Mouse (Mus musculus) lung, postnatal 36 days (tissue): ENCODE results near the gene Dscam.

ENCODE experiments used
- DNase-seq: peaks from one replicate; pipeline ENCODE4 v3.0.0; 2022; ENCODE audit warnings: mixed read lengths

Gene Dscam

DNA sequence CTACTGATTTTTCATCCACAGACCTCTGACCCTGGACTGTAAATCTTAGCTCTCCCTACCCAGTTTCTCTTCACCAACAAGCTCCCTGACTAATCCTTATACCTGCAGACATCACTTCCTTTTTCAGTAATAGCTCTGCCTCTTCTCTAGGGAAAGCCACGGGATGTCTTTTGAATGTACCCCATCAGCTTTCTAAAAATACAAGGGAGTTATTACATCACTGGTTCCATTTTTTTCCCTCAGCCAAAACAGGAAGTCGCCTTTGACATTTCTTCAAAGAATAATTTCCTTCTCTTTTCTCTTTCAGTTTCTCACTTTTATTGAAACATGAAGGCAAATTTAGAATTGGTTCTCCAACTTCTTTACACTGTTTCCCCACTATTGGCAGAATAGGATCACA, 67.5 kb downstream of the Dscam start:
- DNase-seq, result no peak

DNA sequence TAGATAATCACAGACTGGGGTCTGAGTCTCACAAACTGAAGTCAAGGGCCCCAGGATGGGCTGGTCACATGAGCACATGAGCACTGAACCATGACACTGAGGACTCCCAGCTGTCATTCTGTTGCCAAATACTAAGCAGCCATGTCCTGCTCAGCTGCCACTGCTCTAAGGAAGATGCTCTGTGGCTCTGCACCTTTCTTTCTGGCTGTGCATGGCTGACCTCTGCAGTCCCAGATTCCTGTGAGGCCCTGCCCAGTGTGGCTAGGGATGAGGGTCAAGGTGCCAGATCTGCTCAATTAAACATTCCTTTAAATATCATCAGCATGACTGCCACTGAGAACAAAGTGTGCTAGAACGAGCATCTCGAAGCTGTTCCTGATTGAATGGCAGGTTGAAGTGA, 70.5 kb downstream of the Dscam start:
- DNase-seq, result no peak

DNA sequence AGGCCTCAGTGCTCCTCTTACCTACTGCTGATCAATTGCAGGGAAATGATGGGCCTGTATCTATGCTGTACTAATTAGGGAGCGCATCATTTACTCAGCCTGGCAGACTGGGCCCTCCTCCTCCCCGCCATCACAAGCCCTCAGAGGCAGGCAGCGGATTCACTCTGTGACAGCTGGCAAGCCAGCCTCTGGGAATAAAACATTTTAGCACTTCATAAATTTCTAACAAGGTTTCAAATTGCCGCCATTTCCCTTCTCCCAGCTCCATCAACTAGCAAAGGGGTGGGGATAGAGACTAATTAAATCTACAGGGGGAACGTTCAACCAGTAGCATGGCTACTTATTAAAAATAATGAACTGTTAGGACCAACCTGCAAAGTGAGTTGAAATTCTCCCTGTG, 72.0 kb downstream of the Dscam start:
- DNase-seq, result no peak

DNA sequence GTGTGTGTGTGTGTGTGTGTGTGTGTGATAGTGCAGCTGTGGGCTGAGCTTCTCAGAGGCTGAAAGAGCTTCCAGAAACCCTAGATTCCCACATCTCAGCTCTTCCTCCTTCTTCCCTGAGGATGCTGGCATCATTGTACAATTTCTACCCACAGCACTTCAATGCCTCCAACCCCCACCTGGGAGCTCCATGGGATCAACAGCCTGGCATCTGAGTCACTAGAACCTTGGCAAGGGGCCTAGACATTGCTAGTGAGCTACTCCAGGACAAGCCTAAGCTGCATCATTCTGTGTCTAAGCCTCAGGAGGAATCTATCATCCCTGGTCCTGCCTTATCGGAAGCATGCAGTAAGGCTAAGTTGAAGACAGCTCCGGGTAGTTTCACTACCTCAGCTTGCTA, 73.8 kb downstream of the Dscam start:
- no peak for DNase-seq

DNA sequence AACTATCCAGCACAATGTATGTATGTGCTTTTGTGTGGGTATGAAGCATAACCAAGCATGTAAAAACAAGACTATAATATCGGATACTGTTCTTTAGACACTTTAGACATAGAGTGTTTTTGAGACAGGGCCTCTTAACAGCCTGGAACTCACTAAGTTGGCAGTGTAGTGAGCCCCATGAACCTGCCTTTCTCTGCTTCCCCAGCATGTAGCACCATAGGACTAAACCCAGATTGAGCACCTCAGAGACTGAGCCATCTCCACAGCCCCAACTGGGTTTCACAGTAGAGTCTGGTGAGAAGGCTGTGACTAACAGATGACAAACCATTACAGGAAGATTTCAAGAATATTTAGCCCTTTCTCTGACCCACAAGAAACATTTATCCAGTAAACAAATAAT, 75.1 kb downstream of the Dscam start:
- no peak for DNase-seq

DNA sequence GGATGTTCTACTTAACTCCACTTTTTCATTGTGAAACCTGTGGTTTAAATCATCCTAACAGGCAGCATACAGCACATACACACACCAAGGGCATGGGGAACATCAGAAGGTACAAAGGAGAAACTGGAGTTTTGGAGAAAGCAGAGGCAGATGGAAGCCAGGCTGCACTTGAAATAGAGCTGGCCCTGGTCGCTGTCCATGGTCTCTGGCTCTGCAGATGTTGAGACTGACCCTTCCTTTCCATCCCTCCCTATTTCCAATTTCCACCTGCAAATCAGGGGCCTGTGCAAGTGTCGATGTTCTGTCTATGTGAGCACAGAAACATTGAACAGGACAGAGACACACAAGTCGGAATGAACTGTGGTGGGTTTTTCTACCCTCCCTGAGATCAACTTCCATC, 81.2 kb downstream of the Dscam start:
- DNase-seq, result no peak

DNA sequence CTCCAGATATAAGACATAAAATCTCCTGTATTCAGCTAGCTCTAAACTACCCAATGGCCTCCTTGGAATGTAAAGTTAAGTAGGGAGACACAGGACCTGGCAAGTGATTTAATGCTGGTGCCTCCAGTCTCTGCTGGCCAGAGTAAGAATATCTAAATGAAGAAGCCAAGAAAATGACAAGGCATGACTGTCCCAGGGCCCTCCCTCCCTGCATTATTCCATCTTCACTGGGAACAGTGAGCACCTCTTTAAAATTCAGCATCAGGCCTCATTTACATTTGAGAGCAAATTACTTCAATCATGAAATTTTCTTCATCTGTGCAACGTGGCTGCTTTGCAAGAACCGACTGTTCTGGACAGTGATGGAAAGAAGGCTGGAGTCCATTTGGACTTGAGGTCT, 86.9 kb downstream of the Dscam start:
- DNase-seq, result no peak

DNA sequence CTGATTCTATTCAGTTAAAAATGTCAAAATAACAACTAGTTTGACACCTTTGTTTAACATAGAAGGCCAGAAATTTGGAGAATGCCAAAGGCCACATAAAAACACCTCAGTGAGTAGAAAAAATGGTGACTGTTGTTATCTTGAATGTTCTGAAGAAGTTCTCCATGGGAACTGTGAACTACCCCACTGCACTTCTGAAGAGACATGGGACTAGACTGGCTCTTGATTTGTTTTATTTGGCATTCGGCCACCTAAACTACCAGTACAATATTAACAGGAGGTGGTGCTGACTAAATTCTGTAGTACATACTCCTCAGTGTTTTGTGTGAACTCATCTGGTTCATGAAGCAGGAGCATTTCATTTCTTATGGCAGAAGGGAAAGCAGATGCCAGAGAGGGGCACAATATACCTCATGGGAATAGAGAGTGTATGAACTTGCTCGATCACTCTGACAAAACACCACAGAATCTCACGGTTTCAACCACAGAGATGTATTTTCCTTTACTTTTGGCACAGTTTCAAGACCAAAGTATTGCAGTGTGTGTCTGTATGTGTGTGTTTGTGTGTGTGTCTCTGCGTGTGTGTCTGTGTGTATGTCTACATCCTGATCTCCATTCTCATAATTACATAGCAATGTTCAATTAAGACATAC, 94.5 kb downstream of the Dscam start:
- DNase-seq, result peak; percentile 59

DNA sequence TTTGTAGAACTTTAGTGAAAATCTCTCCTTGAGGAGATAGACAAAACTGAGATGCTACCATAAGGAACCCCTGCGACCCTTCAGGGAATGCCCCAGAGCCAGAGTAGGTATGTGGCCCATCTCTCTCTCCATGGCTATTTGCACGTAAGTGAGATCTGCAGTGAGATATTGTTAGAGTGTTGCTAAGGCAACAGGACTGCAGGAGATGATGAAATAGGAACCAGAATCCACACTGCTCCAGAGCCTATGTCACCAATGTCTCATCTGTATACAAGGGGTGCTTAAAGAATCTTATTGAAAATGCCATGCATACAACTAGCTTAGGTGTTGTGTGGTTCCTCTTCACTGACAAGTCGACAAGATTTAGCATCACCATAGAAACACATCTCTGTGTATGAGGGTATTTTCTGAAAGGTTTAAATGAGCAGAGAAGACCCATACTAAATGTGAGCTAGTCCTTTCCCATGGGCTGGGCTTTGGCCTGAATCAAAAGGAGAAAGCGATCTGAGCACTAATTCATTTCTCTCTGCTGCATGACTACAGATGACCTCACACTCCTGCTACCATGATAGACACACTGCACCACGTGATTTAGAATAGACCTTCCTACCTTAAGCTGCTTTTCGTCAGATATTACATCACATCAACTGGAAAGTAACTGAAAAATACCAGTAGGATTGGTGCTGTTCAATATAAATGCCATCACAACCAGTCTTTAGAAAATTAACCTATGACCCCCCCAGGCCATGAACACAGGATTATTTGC, 95.2 kb downstream of the Dscam start:
- no peak for DNase-seq

DNA sequence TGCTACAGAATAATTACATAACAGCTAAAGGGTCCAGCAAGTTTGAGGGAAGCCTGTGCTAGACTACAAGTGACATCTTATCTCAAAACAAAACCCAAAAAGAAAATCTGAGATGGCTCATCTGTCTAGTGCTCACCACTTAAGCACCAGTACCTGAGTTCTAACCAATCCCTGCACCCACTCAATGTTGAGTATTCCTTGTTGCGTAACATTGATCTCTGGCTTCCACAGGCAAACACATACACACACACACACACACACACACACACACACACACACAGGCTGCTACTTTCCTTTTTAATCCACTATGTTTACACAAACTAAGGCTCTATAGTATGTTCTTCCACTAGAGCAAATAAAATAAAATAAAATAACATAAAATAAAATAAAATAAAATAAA, 96.7 kb downstream of the Dscam start:
- DNase-seq, result peak; percentile 29

DNA sequence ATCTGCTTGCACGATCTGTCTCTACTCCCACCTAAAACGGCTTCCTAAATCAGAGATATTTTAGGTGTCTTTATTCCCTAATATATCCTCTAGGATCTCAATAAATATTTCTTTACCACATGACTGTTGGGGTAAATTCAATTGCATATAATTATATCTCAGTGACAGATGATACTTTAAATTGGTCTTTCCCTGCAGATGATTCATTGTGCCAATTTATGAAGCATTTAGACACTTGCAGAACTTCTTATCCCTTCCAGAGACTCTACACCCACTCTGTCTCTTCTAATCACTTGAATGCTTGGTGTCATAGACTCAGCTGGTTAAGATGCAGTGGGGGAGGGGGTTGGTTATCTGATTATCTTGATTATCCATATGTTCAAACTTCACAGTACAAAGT, 97.9 kb downstream of the Dscam start:
- DNase-seq, result no peak

DNA sequence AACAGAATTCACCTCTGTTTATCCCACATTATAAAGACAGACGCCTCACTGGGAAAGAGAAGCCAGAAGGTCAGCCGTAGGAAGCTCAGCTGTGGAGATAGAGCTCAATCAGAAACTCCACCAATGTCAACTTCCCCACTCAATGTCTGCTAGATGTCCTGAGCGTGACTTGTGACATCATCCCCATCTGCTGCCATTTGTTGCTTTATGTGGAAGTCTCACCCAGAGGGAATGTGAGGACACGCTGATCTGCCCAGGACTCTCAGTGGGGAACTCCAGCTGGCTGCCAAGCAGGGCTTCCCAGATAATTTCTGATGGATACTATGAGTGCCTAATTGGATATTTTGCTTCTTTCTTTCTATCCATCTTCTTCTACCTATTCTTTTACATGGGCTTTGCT, 103.7 kb downstream of the Dscam start:
- no peak for DNase-seq

DNA sequence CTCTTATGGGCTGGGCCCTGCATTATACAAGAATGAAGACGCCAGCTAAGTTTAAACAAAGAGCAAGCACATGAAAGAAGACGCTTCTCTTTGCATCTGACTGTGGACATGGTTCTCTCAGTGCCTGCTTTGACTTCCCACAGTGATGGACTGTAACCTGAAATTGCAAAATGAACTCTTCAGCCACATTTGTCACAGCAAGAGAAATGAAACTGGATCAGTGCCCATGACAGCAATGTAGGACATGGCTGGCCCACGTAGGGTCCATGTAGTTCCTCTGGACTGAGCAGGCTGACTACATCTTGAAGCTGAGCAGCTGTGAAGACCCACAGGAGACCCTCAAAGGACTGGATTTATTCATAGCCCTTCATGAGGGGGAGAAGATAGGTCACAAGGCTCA, 108.3 kb downstream of the Dscam start:
- no peak for DNase-seq

DNA sequence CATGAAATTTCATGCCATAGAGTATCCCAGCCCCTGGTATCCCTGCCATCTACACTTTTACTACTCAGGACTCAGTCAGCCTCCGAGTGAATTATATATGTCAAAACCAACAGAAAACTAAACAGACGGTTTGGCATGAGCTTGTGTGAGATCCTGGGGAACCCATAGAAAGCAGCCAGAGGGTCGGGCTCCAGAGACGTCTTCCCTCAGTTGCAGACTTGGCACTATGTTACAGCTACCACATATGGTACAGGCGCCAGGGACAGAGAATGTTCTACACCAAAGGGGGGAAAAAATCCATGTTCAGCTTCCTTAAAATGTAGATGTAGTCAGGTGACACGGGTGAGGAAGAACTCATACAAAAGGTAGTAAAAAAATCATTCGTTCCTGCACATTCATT, 109.2 kb downstream of the Dscam start:
- no peak for DNase-seq

DNA sequence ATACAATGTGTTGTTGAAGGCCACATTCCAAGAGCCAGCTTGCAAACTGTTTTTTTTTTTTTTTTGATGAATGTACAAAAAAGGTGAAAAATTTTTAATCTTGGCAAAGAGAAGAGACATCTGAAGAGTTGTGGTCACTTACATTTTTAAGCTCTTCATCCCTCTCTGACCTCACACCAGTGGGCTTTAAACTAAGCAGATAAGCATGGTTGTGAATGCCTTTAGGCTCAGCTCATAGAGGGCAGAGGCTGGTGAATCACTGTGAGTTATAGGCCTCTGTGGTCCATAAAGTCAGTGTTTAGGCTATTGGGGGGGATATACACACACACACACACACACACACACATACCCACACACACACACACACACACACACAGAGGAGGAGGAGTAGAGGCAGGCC, 109.8 kb downstream of the Dscam start:
- DNase-seq, result no peak

DNA sequence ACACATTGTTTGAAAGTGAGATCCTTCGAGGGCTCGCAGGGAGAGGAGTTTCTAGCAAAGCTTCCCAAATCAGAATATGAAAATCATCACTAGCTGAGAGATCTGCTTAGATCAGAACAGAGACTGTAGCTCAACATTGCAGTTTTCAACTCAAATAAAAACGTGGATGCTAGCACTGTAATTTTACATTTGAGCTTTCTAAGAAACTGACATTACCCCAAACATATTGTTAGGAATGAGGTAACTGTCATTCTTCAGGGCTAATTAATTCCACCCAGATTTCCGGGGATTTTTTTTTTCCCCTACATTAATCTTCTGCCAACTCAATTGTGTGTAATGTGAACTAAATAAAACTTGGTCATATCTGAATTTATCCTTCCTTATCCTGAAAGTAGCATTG, 110.3 kb downstream of the Dscam start:
- DNase-seq, result no peak

DNA sequence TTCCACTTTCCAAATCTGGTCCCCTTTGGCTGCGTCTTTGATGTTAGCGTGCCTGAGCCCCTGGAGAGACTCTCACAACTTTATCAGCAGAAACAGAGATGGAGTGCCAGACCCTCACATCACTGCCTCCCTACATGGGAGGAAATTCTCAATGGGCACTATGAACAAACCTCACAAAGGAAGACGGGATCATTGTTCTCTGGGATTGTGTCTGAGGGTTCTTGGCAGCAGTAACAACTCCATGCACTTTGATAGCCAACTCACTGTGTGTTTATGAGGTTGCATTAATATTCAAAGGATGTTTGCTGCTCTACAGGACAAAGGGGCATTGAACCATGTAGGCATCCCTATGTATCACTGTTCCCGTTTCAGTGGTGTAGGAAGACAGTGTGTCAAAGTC, 135.3 kb downstream of the Dscam start:
- DNase-seq, result no peak

DNA sequence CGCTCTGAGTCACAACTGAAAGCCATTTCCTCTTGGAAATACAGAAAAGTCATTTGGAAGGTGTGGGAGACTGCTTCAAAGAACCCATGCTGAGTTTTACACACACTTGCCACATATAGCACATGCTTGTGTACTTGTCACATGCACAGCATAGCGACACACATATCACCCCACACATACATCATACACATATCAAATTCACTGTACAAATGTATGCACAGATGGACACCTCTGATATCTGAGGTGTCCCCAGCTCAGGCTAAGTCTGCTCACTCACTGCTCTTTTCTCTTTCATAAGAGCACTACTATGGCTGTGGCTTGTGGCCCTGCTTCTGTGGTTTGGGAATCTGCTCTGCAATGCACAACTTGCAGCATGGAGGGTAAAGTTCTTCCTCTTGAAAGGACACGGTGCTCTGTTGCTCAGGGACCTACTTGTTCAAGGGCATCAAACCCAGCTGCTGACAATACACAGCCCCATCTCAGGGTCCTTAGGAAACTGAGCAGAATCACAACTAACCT, 137.0 kb downstream of the Dscam start:
- DNase-seq, result no peak

DNA sequence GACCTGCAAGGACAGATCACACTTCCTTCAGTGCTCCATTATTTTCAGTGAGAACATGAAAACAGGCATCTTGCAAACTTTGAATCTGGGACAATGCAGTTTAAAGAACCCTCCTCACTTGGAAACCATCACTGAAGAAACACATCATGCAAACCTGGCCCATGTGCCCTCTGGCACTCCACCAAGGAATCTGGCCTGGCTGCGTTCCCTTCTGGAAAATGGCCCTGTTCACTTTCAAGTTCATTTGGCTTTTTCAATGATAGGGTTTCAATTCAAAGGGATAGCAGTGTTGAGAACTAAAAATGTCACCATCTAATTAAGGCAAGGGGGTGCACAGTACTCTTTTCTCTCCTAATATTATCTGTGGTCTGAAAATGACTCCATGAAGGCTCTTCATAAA, 142.9 kb downstream of the Dscam start:
- DNase-seq, result peak; percentile 3

DNA sequence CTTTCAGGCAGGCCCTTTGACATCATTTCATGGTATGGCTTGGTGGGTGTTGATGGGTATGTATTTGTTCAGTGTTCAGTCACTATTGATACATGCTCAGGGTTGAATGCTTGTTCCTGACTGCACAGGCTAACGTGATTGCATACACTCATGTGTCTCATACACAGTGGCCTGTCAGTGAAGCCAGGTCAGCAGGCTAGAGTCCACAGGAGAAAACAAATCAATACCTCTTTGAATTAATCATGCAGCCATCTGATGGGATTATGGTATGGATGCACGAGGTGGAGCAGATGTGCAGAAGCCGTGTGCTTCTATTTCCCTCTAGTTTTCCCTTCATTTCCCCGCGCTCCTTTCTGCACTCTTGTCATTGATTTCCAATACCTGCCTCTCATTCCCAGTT, 143.7 kb downstream of the Dscam start:
- no peak for DNase-seq

DNA sequence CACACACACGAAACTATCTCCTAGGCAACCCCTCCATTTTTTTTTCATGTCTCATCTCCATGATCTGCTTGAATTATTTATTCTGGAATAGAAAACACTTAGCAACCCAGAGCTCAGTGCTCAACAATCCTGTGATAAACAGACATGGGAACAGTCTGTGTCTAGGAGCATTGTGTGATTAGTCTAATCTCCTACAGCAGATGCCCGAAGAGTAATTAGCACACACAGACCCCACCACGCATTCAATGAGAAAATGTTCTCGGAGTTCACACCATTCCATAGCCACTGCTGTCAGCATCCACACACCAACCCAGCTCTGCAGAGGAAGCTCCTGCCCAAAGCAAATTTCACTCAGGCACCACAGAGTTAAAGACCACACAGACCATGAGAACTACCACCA, 146.1 kb downstream of the Dscam start:
- no peak for DNase-seq

DNA sequence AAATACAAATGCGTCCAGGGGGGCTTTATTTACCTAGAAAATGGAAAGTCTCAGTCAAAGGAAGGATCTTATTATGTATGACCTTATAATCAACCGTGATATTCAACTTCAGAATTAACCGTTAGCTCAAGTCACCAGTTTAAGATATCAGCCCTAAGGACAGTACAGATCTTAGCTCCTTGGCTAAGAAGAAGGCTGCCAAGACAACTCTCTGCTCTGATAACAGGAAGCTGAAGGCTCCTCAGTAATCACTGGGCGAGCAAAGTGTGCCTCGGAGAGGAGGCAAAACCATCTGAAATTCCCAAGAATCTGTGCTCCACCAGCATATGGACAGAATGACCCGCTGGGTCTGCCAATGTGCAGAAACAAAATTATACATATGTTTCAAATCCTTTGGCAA, 149.1 kb downstream of the Dscam start:
- DNase-seq, result no peak

DNA sequence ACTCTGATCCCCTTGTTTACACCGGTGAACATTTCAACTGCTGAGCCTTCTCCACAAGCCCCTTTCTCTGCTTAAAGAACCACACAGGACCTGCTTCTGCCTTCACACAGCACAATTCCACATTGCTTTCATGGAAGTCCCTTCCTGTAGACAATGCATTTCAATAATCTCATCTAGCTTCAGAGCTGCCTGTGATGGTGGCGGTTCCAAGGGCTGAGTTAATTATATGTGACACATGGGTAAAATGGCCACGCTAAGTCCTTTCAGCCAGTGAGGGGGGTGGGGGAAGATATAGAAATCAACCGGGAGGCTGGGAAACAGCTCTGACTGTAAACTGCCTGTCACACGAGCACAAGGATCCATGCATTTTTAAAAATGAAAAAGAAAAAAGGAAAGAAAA, 152.2 kb downstream of the Dscam start:
- DNase-seq, result no peak

DNA sequence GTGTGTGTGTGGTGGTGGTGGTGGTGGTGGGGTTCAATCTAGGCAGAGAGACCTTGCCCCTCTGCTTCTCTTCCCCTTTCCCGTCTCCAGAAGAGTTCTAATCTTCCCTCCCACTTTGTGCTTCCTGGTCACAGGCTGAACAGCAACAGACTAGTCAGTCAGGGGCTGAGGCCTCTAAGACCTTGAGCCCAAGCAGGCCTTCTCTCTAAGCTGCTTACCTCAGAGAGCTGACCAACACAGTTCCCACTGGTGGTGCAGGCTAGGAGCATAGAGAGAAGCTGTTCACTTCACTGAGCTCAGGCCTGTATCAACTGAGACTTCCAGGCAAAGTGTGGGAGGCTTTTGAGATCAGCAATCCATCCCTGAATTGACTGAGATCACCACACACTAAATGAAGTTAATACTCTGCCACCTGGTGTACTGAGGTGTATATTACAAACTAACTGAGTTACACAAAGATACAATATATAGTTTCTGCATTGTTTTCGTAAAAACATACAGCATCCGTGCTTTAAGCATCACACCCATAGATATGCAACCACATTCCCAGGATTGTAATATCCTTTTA, 153.3 kb downstream of the Dscam start:
- DNase-seq, result no peak
